Mouse (Mus musculus) liver, postnatal 0 days (tissue): Measurements from ENCODE around the gene Itpr2.

Source experiments
- CTCF ChIP-seq: sonication (generic); IDR thresholded peaks from 2 replicates; pipeline ENCODE4 v1.5.1; 2016; ENCODE audit warnings: antibody characterized with exemption, low read depth
- EP300 ChIP-seq: IDR thresholded peaks from 2 replicates; pipeline ENCODE4 v1.6.1; 2016; ENCODE audit warnings: antibody characterized with exemption, low read depth, mild to moderate bottlenecking

GRCm38 (mm10) chr6:146357911-146358310 lies 144.1 kb downstream of the Itpr2 start:
- TF ChIP-seq CTCF (no peak), EP300 (no peak)
